Mouse (Mus musculus): ENCODE results near the gene 0610010F05Rik. TPM values are rescaled to one million over a fixed set of nuclear protein-coding genes. Genes with fewer than 3 reads are reported as not detected.

Gene 0610010F05Rik
- polyA plus RNA-seq, 1 experiment from 2014 or later: 12.4 TPM

- Histone ChIP-seq H3K4me3 (ENCODE audit: low read depth, low read length) (no peak within 1 kb of the TSS), H3K9me3 (ENCODE audit: control insufficient read depth) (no peaks in the 10 kb centered on the region), H3K9ac (ENCODE audit: low read depth, low read length) (no peak within 1 kb of the TSS), H3K4me2 (replicated peaks; ENCODE audit: low read depth) (no peak within 1 kb of the TSS), H3K27me3 (replicated peaks; ENCODE audit: control insufficient read depth, insufficient read depth, low read length) (no peaks in the 10 kb centered on the region), H3K4me1 (replicated peaks; ENCODE audit: control insufficient read depth, insufficient read depth, low read length) (no peaks in the 10 kb centered on the region), H3K27ac (ENCODE audit: low read depth, low read length) (no peak within 1 kb of the TSS), H3K36me3 (ENCODE audit: control insufficient read depth, insufficient read depth) (no peaks in the 10 kb centered on the region)
- 46% methylated on average over 5 of the region's 5 CpGs for WGBS
- no peak for TF ChIP-seq CTCF (IDR thresholded peaks at IDR 0.05; ENCODE audit: low read depth)
- ATAC-seq: no peak
These were observed 112.8 kb downstream of the 0610010F05Rik start, which contains the start of gene 1700093K21Rik for GRCm38 (mm10) chr11:23520473-23521205. 1700093K21Rik (minus strand) TSS chr11:23521155.

GRCm38 (mm10) chr11:23518981-23519380 is 114.5 kb downstream of the 0610010F05Rik start:
- no peak overlapping the region for H3K27ac ChIP-seq (ENCODE audit: low read depth, low read length)
- H3K9me3 ChIP-seq (ENCODE audit: control insufficient read depth): no peaks in the 10 kb centered on the region
- H3K4me3 ChIP-seq (ENCODE audit: low read depth, low read length): no peak overlapping the region
- H3K9ac ChIP-seq (ENCODE audit: low read depth, low read length): no peak overlapping the region
- no peaks in the 10 kb centered on the region for H3K36me3 ChIP-seq (ENCODE audit: control insufficient read depth, insufficient read depth)
- H3K27me3 ChIP-seq (replicated peaks; ENCODE audit: control insufficient read depth, insufficient read depth, low read length): no peaks in the 10 kb centered on the region
- no peaks in the 10 kb centered on the region for H3K4me1 ChIP-seq (replicated peaks; ENCODE audit: control insufficient read depth, insufficient read depth, low read length)
- no peak for ATAC-seq
- 88% methylated on average over 3 of the region's 3 CpGs for WGBS
- no peak overlapping the region for H3K4me2 ChIP-seq (replicated peaks; ENCODE audit: low read depth)
- no peak for TF ChIP-seq CTCF (IDR thresholded peaks at IDR 0.05; ENCODE audit: low read depth)

GRCm38 (mm10) chr11:23515315-23515714 is 118.1 kb downstream of the 0610010F05Rik start:
- Histone ChIP-seq H3K4me3 (ENCODE audit: low read depth, low read length) (no peak overlapping the region), H3K9ac (ENCODE audit: low read depth, low read length) (no peak overlapping the region), H3K27ac (ENCODE audit: low read depth, low read length) (no peak overlapping the region), H3K27me3 (replicated peaks; ENCODE audit: control insufficient read depth, insufficient read depth, low read length) (no peaks in the 10 kb centered on the region), H3K9me3 (ENCODE audit: control insufficient read depth) (no peaks in the 10 kb centered on the region), H3K4me2 (replicated peaks; ENCODE audit: low read depth) (no peak overlapping the region), H3K36me3 (ENCODE audit: control insufficient read depth, insufficient read depth) (no peaks in the 10 kb centered on the region), H3K4me1 (replicated peaks; ENCODE audit: control insufficient read depth, insufficient read depth, low read length) (no peaks in the 10 kb centered on the region)
- WGBS: 75% methylated on average over 2 of the region's 2 CpGs
- no peak for ATAC-seq
- TF ChIP-seq CTCF (IDR thresholded peaks at IDR 0.05; ENCODE audit: low read depth): no peak

Other genes starting within 250 kb of the 0610010F05Rik start
- 25.7 and 26.1 TPM in 2 replicates for gene Ahsa2, start 135.6 kb downstream of the 0610010F05Rik start, polyA plus RNA-seq (2015; fragmentation: Nextera tagmentation; extraction: Ambion mirVana)
- 0.21 TPM in 1 of 2 replicates, not detected in the other for gene 1700093K21Rik, start 112.5 kb downstream of the 0610010F05Rik start, polyA plus RNA-seq (2015; fragmentation: Nextera tagmentation; extraction: Ambion mirVana)
- gene Pus10, start 32.0 kb upstream of the 0610010F05Rik start, polyA plus RNA-seq (2015; fragmentation: Nextera tagmentation; extraction: Ambion mirVana): 9.0 and 9.6 TPM in 2 replicates
- 29.7 and 36.1 TPM in 2 replicates for gene Pex13, start 32.3 kb upstream of the 0610010F05Rik start, polyA plus RNA-seq (2015; fragmentation: Nextera tagmentation; extraction: Ambion mirVana)
- gene Rel, start 137.3 kb upstream of the 0610010F05Rik start, polyA plus RNA-seq (2015; fragmentation: Nextera tagmentation; extraction: Ambion mirVana): 0.52 and 0.58 TPM in 2 replicates

Data from intestine, postnatal 0 days (tissue).